Mouse (Mus musculus): ENCODE results near the gene Vmn1r68. TPM values are rescaled to one million over a fixed set of nuclear protein-coding genes. Genes with fewer than 3 reads are reported as not detected.

Vmn1r68 gene
- total RNA-seq (2014; rRNA removed) (not detected in 2 replicates), polyA plus RNA-seq (2015; fragmentation: Nextera tagmentation; extraction: Ambion mirVana) (not detected in 2 replicates)

DNA sequence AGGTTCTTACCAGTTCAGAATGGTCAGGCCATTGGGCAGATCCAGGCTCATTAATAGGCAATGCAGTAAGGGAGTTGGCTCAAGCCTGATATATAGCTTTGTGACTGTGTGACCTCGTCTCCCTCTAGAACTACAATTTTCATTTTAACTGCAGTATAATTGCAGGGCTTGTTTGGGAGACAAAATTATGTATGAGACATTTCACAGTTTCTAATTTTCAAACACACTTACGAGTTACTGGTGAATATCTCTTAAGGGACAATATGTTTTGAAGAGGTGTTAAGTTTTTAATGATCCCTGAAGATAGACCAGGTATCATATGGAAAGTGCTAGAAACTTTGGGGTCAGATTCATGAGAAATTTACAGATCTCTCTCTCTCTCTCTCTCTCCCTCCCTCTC lies at the start of gene Vmn1r68:
TSS of gene Vmn1r68 (minus strand) at position 101 of the 400 bp plus-strand sequence.
- ATAC-seq: no peak
- H3K9ac ChIP-seq: no peak within 1 kb of the TSS
- H3K27ac ChIP-seq (ENCODE audit: low read depth, low read length): no peak within 1 kb of the TSS
- H3K27me3 ChIP-seq (ENCODE audit: insufficient read depth, low read length): no peaks in the 10 kb centered on the region
- no peak within 1 kb of the TSS for H3K4me3 ChIP-seq (ENCODE audit: low read depth, low read length)
- no peak for TF ChIP-seq CTCF (IDR thresholded peaks at IDR 0.05; ENCODE audit: low read depth)
- no peaks in the 10 kb centered on the region for H3K4me1 ChIP-seq (ENCODE audit: insufficient read depth)
- no peak for DNase-seq
- no peak within 1 kb of the TSS for H3K4me2 ChIP-seq (ENCODE audit: low read depth)
- H3K36me3 ChIP-seq (ENCODE audit: insufficient read depth): no peaks in the 10 kb centered on the region
- H3K9me3 ChIP-seq (ENCODE audit: low read length): 0 out of 2 replicates have a peak, but pooled peaks cover 4% of the 10 kb centered on the region
- 68% methylated on average over 2 of the region's 2 CpGs for WGBS

GRCm38 (mm10) chr7:10495578-10495977 lies 62.7 kb downstream of the Vmn1r68 start:
- peaks cover 20% of the 10 kb centered on the region for H3K36me3 ChIP-seq (ENCODE audit: insufficient read depth)
- TF ChIP-seq CTCF (IDR thresholded peaks at IDR 0.05; ENCODE audit: low read depth): no peak
- 30% methylated on average over 6 of the region's 6 CpGs for WGBS

GRCm38 (mm10) chr7:10494786-10495521 lies 63.3 kb downstream of the Vmn1r68 start, which contains the start of gene Zik1:
Gene Zik1 (minus strand): TSS chr7:10495394.
- peak; percentile 99 for ATAC-seq
- WGBS: under 1% methylated on average over 33 of the region's 33 CpGs
- H3K4me2 ChIP-seq (ENCODE audit: low read depth): peak within 1 kb of the TSS; percentile 73

More at GRCm38 (mm10) chr7:10495578-10495977, 62.7 kb downstream of the Vmn1r68 start:
- Histone ChIP-seq H3K4me2 (ENCODE audit: low read depth) (peak overlapping the region; percentile 73), H3K4me1 (ENCODE audit: insufficient read depth) (peaks cover 15% of the 10 kb centered on the region), H3K9ac (peak overlapping the region; percentile 89; the same call in 1 of the 2 replicates), H3K9me3 (ENCODE audit: low read length) (no peaks in the 10 kb centered on the region), H3K27ac (ENCODE audit: low read depth, low read length) (peak overlapping the region; percentile 62; the same call in 1 of the 2 replicates), H3K27me3 (ENCODE audit: insufficient read depth, low read length) (no peaks in the 10 kb centered on the region), H3K4me3 (ENCODE audit: low read depth, low read length) (peak overlapping the region; percentile 77)
- DNase-seq (peak; percentile 8), ATAC-seq (no peak)

GRCm38 (mm10) chr7:10480588-10481233 lies 77.6 kb downstream of the Vmn1r68 start:
- 69% methylated on average over 18 of the region's 18 CpGs for WGBS
- ATAC-seq: peak; percentile 79
- Histone ChIP-seq H3K27me3 (ENCODE audit: insufficient read depth, low read length) (no peaks in the 10 kb centered on the region), H3K27ac (ENCODE audit: low read depth, low read length) (no peak overlapping the region), H3K9ac (0 out of 2 replicates have a peak overlapping the region, but pooled peaks have one; percentile 6), H3K9me3 (ENCODE audit: low read length) (no peaks in the 10 kb centered on the region), H3K4me2 (ENCODE audit: low read depth) (peak overlapping the region; percentile 41), H3K36me3 (ENCODE audit: insufficient read depth) (no peaks in the 10 kb centered on the region), H3K4me1 (ENCODE audit: insufficient read depth) (no peaks in the 10 kb centered on the region), H3K4me3 (ENCODE audit: low read depth, low read length) (peak overlapping the region; percentile 30)
- DNase-seq: peak; percentile 57
- no peak for TF ChIP-seq CTCF (IDR thresholded peaks at IDR 0.05; ENCODE audit: low read depth)

More at GRCm38 (mm10) chr7:10494786-10495521, 63.3 kb downstream of the Vmn1r68 start, which contains the start of gene Zik1:
- peaks cover 26% of the 10 kb centered on the region for H3K36me3 ChIP-seq (ENCODE audit: insufficient read depth)
- no peaks in the 10 kb centered on the region for H3K9me3 ChIP-seq (ENCODE audit: low read length)
- peaks cover 15% of the 10 kb centered on the region for H3K4me1 ChIP-seq (ENCODE audit: insufficient read depth)
- TF ChIP-seq CTCF (IDR thresholded peaks at IDR 0.05; ENCODE audit: low read depth): no peak
- peak within 1 kb of the TSS; percentile 77 for H3K4me3 ChIP-seq (ENCODE audit: low read depth, low read length)
- H3K9ac ChIP-seq: peak within 1 kb of the TSS; percentile 89
- peak within 1 kb of the TSS; percentile 96 for H3K27ac ChIP-seq (ENCODE audit: low read depth, low read length)
- H3K27me3 ChIP-seq (ENCODE audit: insufficient read depth, low read length): no peaks in the 10 kb centered on the region
- peak; percentile 95 for DNase-seq

GRCm38 (mm10) chr7:10479813-10480212 lies 78.5 kb downstream of the Vmn1r68 start:
- H3K36me3 ChIP-seq (ENCODE audit: insufficient read depth): no peaks in the 10 kb centered on the region
- DNase-seq (no peak), ATAC-seq (no peak)
- H3K27ac ChIP-seq (ENCODE audit: low read depth, low read length): no peak overlapping the region
- H3K4me3 ChIP-seq (ENCODE audit: low read depth, low read length): no peak overlapping the region
- H3K9ac ChIP-seq: no peak overlapping the region
- H3K4me1 ChIP-seq (ENCODE audit: insufficient read depth): no peaks in the 10 kb centered on the region
- H3K4me2 ChIP-seq (ENCODE audit: low read depth): no peak overlapping the region
- H3K27me3 ChIP-seq (ENCODE audit: insufficient read depth, low read length): no peaks in the 10 kb centered on the region
- no peaks in the 10 kb centered on the region for H3K9me3 ChIP-seq (ENCODE audit: low read length)
- TF ChIP-seq CTCF (IDR thresholded peaks at IDR 0.05; ENCODE audit: low read depth): no peak

DNA sequence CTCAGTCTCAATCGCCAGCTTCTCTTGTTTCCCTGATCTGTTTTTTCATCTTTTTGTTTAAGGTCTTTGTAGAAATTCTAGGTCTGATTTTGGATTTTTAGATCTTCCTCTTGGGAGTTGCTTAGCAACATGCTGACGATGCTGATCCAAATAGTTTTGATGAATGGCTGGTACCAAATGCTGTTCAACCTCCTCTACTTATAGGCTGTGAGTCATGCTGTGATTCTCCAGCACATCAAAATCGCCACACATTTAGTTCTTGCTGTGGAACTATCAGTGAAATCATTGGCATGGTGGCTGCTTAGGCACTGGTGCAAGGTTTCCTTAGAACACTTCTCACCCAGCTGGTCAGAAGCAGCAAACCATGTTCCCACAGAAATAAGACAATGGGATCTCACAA lies 100.1 kb downstream of the Vmn1r68 start:
- no peaks in the 10 kb centered on the region for H3K27me3 ChIP-seq (ENCODE audit: insufficient read depth, low read length)
- no peaks in the 10 kb centered on the region for H3K36me3 ChIP-seq (ENCODE audit: insufficient read depth)
- TF ChIP-seq CTCF (IDR thresholded peaks at IDR 0.05; ENCODE audit: low read depth): no peak
- H3K9me3 ChIP-seq (ENCODE audit: low read length): peaks cover 7% of the 10 kb centered on the region; the same call in 1 of the 2 replicates
- no peak overlapping the region for H3K4me3 ChIP-seq (ENCODE audit: low read depth, low read length)
- H3K4me2 ChIP-seq (ENCODE audit: low read depth): no peak overlapping the region
- DNase-seq: no peak
- WGBS: 77% methylated on average over 3 of the region's 3 CpGs
- no peaks in the 10 kb centered on the region for H3K4me1 ChIP-seq (ENCODE audit: insufficient read depth)
- no peak overlapping the region for H3K9ac ChIP-seq
- no peak for ATAC-seq
- no peak overlapping the region for H3K27ac ChIP-seq (ENCODE audit: low read depth, low read length)

Other genes with a start within 250 kb of the Vmn1r68 start
- not detected in 2 replicates for gene Vmn1r67, start 115.2 kb downstream of the Vmn1r68 start, total RNA-seq (2014; rRNA removed)
- gene Vmn1r67, start 115.2 kb downstream of the Vmn1r68 start, polyA plus RNA-seq (2015; fragmentation: Nextera tagmentation; extraction: Ambion mirVana): not detected in 2 replicates
- gene Zik1, start 63.1 kb downstream of the Vmn1r68 start, total RNA-seq (2014; rRNA removed): 34.5 and 40.9 TPM in 2 replicates
- gene Zik1, start 63.1 kb downstream of the Vmn1r68 start, polyA plus RNA-seq (2015; fragmentation: Nextera tagmentation; extraction: Ambion mirVana): 17.3 and 19.9 TPM in 2 replicates
- not detected in 2 replicates for gene Vmn1r69, start 55.2 kb upstream of the Vmn1r68 start, total RNA-seq (2014; rRNA removed)
- not detected in 2 replicates for gene Vmn1r69, start 55.2 kb upstream of the Vmn1r68 start, polyA plus RNA-seq (2015; fragmentation: Nextera tagmentation; extraction: Ambion mirVana)
- gene Vmn1r70, start 73.0 kb upstream of the Vmn1r68 start, total RNA-seq (2014; rRNA removed): not detected in 2 replicates
- not detected in 2 replicates for gene Vmn1r70, start 73.0 kb upstream of the Vmn1r68 start, polyA plus RNA-seq (2015; fragmentation: Nextera tagmentation; extraction: Ambion mirVana)
- gene Nlrp4b, start 129.3 kb upstream of the Vmn1r68 start, total RNA-seq (2014; rRNA removed): not detected in 2 replicates
- gene Nlrp4b, start 129.3 kb upstream of the Vmn1r68 start, polyA plus RNA-seq (2015; fragmentation: Nextera tagmentation; extraction: Ambion mirVana): not detected in 2 replicates
- gene Vmn1r71, start 195.9 kb upstream of the Vmn1r68 start, total RNA-seq (2014; rRNA removed): not detected in 2 replicates
- not detected in 2 replicates for gene Vmn1r71, start 195.9 kb upstream of the Vmn1r68 start, polyA plus RNA-seq (2015; fragmentation: Nextera tagmentation; extraction: Ambion mirVana)